Mouse (Mus musculus) stomach, postnatal 0 days (tissue): ENCODE measurements around the gene Frmpd3. TPM values are rescaled to one million over a fixed set of nuclear protein-coding genes. Genes with fewer than 3 reads are reported as not detected.

Source experiments
- ATAC-seq: fragments of 200-750 bp; cut with Nextera tagmentation; 2 replicates; pipeline ENCODE4 v1.8.0; 2017; ENCODE audit not compliant: low FRiP score, low TSS enrichment
- DNase-seq: peaks from one replicate; pipeline ENCODE4 v3.0.0-alpha.2; 2016; ENCODE audit warnings: low spot score
- H3K27ac ChIP-seq: fragments of 300-500 bp; sonication (generic); replicated peaks from 2 replicates; pipeline ENCODE4 v1.5.1; 2014; ENCODE audit warnings: mild to moderate bottlenecking, control low read depth
- H3K27me3 ChIP-seq: fragments of 300-500 bp; sonication (generic); 2 replicates; pipeline ENCODE4 v1.6.1; 2014; ENCODE audit warnings: low read length; ENCODE audit not compliant: control insufficient read depth, insufficient read depth
- H3K36me3 ChIP-seq: fragments of 300-500 bp; sonication (generic); 2 replicates; pipeline ENCODE4 v1.6.1; 2014; ENCODE audit warnings: low read length, mixed read lengths; ENCODE audit not compliant: control insufficient read depth, insufficient read depth
- H3K4me1 ChIP-seq: fragments of 300-500 bp; sonication (generic); replicated peaks from 2 replicates; pipeline ENCODE4 v1.6.1; 2014; ENCODE audit warnings: antibody characterized with exemption; ENCODE audit not compliant: control insufficient read depth, insufficient read depth
- H3K4me2 ChIP-seq: fragments of 300-500 bp; sonication (generic); replicated peaks from 2 replicates; pipeline ENCODE4 v1.6.1; 2014; ENCODE audit warnings: low read depth, mild to moderate bottlenecking, control low read depth, moderate library complexity
- H3K4me3 ChIP-seq: fragments of 300-500 bp; sonication (generic); 2 replicates; pipeline ENCODE4 v1.5.1; 2014; ENCODE audit warnings: low read depth, low read length, control low read depth
- H3K9ac ChIP-seq: fragments of 300-500 bp; sonication (generic); 2 replicates; pipeline ENCODE4 v1.6.1; 2014; ENCODE audit warnings: mild to moderate bottlenecking, low read length, control low read depth, mixed read lengths
- H3K9me3 ChIP-seq: fragments of 300-500 bp; sonication (generic); 2 replicates; pipeline ENCODE4 v1.6.1; 2016; ENCODE audit warnings: low read length; ENCODE audit not compliant: control insufficient read depth
- CTCF ChIP-seq: IDR thresholded peaks from 2 replicates; pipeline ENCODE4 v1.5.1; 2016; ENCODE audit warnings: antibody characterized with exemption, low read depth, mild to moderate bottlenecking, moderate library complexity
- EP300 ChIP-seq: optimal IDR thresholded peaks from 2 replicates; pipeline ENCODE3; 2016; ENCODE audit warnings: antibody characterized with exemption
- WGBS: fragments of 180-500 bp; shearing (Covaris S2); extraction: QIAGEN DNeasy Blood & Tissue Kit; methylation state at CpG from one replicate; pipeline ENCODE4 v1.1.7; 2014; 5-methylcytosine and 5-hydroxymethylcytosine counted together
- polyA plus RNA-seq: library from polyadenylated mRNA; unstranded; fragments of >200 nt; fragmentation: Nextera tagmentation; extraction: Ambion mirVana; gene quantifications from 2 replicates; pipeline ENCODE4 v1.2.1, GENCODE M21; 2015

Gene Frmpd3
- polyA plus RNA-seq, 1 experiment from 2014 or later, result 0.05 TPM

- H3K4me3 ChIP-seq, result no peak overlapping the region
- no peak for TF ChIP-seq EP300
- TF ChIP-seq CTCF, result no peak
- no peak overlapping the region for H3K27ac ChIP-seq
- no peak overlapping the region for H3K9ac ChIP-seq
- no peaks in the 10 kb centered on the region for H3K4me1 ChIP-seq
- DNase-seq, result no peak
- no peak for ATAC-seq
- H3K36me3 ChIP-seq, result no peaks in the 10 kb centered on the region
- 88% methylated on average over 15 of the region's 15 CpGs for WGBS
- H3K27me3 ChIP-seq, result no peaks in the 10 kb centered on the region
- no peaks in the 10 kb centered on the region for H3K9me3 ChIP-seq
- H3K4me2 ChIP-seq, result no peak overlapping the region
These were observed 89.9 kb downstream of the Frmpd3 start for GRCm38 (mm10) chrX:140431981-140432380.

- no peak overlapping the region for H3K27ac ChIP-seq
- no peak overlapping the region for H3K9ac ChIP-seq
- no peaks in the 10 kb centered on the region for H3K27me3 ChIP-seq
- DNase-seq (no peak), ATAC-seq (no peak)
- TF ChIP-seq CTCF (no peak), EP300 (no peak)
- H3K4me2 ChIP-seq, result no peak overlapping the region
- no peak overlapping the region for H3K4me3 ChIP-seq
- H3K9me3 ChIP-seq, result no peaks in the 10 kb centered on the region
- H3K4me1 ChIP-seq, result no peaks in the 10 kb centered on the region
- H3K36me3 ChIP-seq, result no peaks in the 10 kb centered on the region
- 89% methylated on average over 11 of the region's 11 CpGs for WGBS
These were observed 90.7 kb downstream of the Frmpd3 start for GRCm38 (mm10) chrX:140432786-140433185.

DNA sequence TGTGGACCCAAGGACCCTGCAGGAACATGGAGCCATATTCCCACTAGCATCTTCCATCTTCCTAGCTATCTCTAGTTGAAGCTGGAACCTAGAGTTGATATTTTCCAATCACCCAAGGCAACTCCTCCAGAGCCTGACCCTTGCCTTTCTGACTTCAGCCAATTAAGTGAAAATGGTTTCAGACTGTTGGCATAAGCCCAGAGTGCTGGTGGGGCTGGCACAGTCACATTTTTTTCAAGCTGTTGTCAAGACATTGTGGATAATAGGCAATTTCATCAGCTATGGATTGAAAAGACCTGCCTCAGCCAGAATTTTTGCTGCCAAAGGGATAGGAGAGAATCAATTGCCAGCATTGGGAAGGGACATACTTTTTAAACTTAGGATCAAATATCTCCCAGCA is 95.8 kb downstream of the Frmpd3 start:
- Histone ChIP-seq H3K4me2 (no peak overlapping the region), H3K9ac (no peak overlapping the region), H3K9me3 (no peaks in the 10 kb centered on the region), H3K27me3 (no peaks in the 10 kb centered on the region), H3K4me1 (no peaks in the 10 kb centered on the region), H3K27ac (no peak overlapping the region), H3K36me3 (no peaks in the 10 kb centered on the region), H3K4me3 (no peak overlapping the region)
- DNase-seq (no peak), ATAC-seq (no peak)
- TF ChIP-seq EP300 (no peak), CTCF (no peak)

DNA sequence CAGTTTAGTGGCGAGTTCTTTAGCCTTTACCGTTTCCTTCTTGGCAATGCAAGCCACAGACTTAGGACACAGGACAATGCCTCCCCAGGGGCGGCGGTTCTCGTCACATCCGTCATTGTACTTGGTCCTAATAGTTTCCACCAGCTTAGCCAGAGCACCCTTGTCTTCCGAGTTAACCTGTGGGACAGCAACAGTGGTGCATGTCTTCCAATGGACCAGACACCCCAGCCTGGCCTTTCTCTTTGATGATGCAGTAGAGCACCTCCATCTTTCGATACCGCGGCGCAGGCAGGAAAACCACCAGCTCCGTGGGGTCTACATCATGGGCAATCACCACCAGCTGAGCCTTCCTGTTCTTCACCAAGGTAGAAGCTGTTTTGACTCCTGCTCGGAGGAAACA is 103.5 kb downstream of the Frmpd3 start:
- no peak overlapping the region for H3K4me3 ChIP-seq
- WGBS, result 80% methylated on average over 13 of the region's 13 CpGs
- no peaks in the 10 kb centered on the region for H3K9me3 ChIP-seq
- H3K4me1 ChIP-seq, result no peaks in the 10 kb centered on the region
- H3K36me3 ChIP-seq, result no peaks in the 10 kb centered on the region
- no peak overlapping the region for H3K4me2 ChIP-seq
- H3K27me3 ChIP-seq, result no peaks in the 10 kb centered on the region
- H3K9ac ChIP-seq, result no peak overlapping the region
- DNase-seq (no peak), ATAC-seq (no peak)
- no peak overlapping the region for H3K27ac ChIP-seq
- TF ChIP-seq CTCF (no peak), EP300 (no peak)

GRCm38 (mm10) chrX:140450071-140450470 is 108.0 kb downstream of the Frmpd3 start:
- H3K4me2 ChIP-seq, result no peak overlapping the region
- no peak overlapping the region for H3K4me3 ChIP-seq
- H3K27ac ChIP-seq, result no peak overlapping the region
- 49% methylated on average over 3 of the region's 3 CpGs for WGBS
- DNase-seq (no peak), ATAC-seq (no peak)
- H3K27me3 ChIP-seq, result no peaks in the 10 kb centered on the region
- no peak overlapping the region for H3K9ac ChIP-seq
- no peaks in the 10 kb centered on the region for H3K36me3 ChIP-seq
- TF ChIP-seq CTCF, result no peak
- no peak for TF ChIP-seq EP300
- H3K4me1 ChIP-seq, result no peaks in the 10 kb centered on the region
- H3K9me3 ChIP-seq, result no peaks in the 10 kb centered on the region

DNA sequence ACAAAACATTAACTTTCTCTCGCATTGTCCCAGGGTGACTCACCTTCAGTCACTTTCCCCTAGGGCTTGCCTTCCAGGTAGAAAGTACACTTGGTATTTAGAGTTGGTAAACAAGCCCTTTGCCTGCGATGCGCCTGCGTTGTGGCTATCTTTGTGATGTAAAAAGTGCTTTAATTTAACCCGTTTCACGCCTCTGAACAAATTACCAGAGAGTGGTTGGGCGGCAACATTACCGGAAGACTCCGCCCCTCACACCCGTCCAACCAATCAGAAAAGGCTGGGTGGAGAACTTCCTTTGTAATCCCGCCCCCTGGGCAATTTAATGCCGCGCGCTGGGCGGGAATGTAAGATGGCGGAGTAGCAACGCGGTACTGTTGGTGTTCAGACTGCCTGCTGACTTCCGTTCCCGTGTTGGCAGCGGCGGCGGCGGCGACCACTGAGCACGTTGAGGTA is 114.2 kb downstream of the Frmpd3 start, which contains the start of gene Prps1:
TSS of gene Prps1 (plus strand) at position 335 of the 453 bp plus-strand sequence.
- Histone ChIP-seq H3K27me3 (no peaks in the 10 kb centered on the region), H3K27ac (no peak within 1 kb of the TSS), H3K36me3 (no peaks in the 10 kb centered on the region), H3K4me1 (no peaks in the 10 kb centered on the region), H3K4me3 (peak within 1 kb of the TSS; percentile 49), H3K4me2 (peak within 1 kb of the TSS; percentile 60), H3K9me3 (no peaks in the 10 kb centered on the region), H3K9ac (peak within 1 kb of the TSS; percentile 48)
- ATAC-seq (peak; percentile 96), DNase-seq (peak; percentile 86)
- 21% methylated on average over 26 of the region's 26 CpGs for WGBS
- no peak for TF ChIP-seq EP300
- no peak for TF ChIP-seq CTCF
